Mouse (Mus musculus): ENCODE measurements around the gene Bloc1s1. TPM values are rescaled to one million over a fixed set of nuclear protein-coding genes. Genes with fewer than 3 reads are reported as not detected.

Gene Bloc1s1
- total RNA-seq (2021), result 10 to 100 TPM; 96.9 to 98.1 TPM
- long read RNA-seq, experiment 1, transcript Bloc1s1-201 (4 exons, 550 nt), result major isoform, 22 of 26 reads
- long read RNA-seq, experiment 1, partial matches to known transcripts, result 2 of 26 reads
- long read RNA-seq, experiment 1, other reads (novel, unspliced or antisense), result 1 of 26 reads
- long read RNA-seq, experiment 2, transcript Bloc1s1-201 (4 exons, 550 nt), result major isoform, 67 of 69 reads
- long read RNA-seq, experiment 2, partial matches to known transcripts, result 1 of 69 reads
- long read RNA-seq, experiment 2, other reads (novel, unspliced or antisense), result 1 of 69 reads

- DNase-seq (ENCODE audit: low spot score in 2 of 2), result no peak
Observed at GRCm38 (mm10) chr10:128923935-128924334, at the start of gene Bloc1s1. Gene Bloc1s1, minus strand, starts transcription at chr10:128924035.

GRCm38 (mm10) chr10:128972841-128973240 is 49.0 kb upstream of the Bloc1s1 start:
- DNase-seq (ENCODE audit: low spot score in 2 of 2), result no peak

GRCm38 (mm10) chr10:128970740-128971250 is 47.0 kb upstream of the Bloc1s1 start:
- no peak for DNase-seq (ENCODE audit: low spot score in 2 of 2)

GRCm38 (mm10) chr10:128968341-128968749 is 44.5 kb upstream of the Bloc1s1 start:
- no peak for DNase-seq (ENCODE audit: low spot score in 2 of 2)

DNA sequence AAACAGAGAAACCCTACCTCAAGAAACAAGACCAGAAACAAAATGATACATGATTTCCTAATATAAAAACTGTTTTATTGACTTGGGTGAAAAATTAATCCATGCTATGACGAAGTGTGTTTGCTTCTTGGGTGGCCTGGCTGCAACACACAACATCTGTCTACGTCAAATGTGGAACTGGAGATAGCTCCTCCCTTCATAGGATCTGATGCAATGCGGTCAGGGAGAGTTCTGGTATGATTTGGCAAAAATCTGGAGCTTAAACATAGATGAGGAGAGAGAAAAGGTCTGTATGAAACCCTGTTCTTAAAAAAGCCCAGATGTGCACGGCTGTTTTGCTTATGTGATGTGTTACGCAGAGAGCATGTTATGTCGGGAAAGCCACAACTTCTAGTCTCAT is 42.0 kb upstream of the Bloc1s1 start:
- DNase-seq (ENCODE audit: low spot score in 2 of 2), result no peak

GRCm38 (mm10) chr10:128964961-128965360 is 41.1 kb upstream of the Bloc1s1 start:
- no peak for DNase-seq (ENCODE audit: low spot score in 2 of 2)

DNA sequence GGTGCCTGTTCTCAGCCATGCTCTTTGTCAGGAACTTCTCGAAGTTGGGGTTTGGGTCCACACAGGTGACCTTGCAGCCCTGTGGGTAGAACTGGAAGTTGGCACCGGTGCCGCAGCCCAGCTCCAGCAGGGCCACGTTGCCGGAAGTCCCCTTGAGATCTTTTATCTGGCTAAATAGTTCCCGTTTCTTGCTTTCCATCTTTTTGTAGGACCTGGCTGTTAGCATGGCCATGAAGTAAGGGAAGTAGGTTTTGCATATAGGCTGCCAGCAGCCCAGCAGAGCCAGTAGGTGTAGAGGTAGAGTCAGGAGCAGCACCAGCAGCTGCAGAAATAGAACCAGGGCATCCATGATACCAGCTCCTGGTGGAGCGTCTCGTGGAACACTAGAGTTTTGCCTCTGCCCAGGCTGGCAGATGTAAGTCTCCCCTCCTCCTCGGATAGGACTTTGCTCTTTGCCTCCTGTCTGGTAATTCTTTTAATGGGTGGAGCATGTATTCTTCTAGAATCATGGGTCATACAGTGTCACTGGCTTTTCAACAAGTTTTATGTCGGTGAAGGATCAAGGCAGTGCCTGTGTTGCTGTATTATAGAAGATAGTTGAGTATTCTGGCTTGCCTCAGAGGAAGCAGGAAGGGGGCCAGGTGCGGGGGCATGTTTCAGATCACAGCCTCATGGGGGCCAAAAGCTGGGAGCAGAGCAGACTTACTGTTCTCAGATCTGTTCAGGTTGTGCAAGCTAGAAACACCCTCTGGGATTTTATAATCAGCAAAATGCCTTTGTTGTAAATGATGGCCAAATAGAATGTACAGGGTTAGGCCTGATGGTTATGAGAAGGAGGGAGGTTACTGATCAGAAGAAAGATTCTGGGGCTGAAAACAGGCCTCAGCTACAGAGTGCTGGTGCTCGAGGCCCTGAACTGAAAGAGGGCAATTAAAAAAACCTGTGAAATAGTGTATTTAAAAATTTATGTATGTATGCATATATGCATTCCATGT is 37.1 kb upstream of the Bloc1s1 start, which contains the start of gene Mettl7b:
TSS of gene Mettl7b (minus strand) at position 399 of the 995 bp plus-strand sequence.
- no peak for DNase-seq (ENCODE audit: low spot score in 2 of 2)

- DNase-seq (ENCODE audit: low spot score in 2 of 2), result no peak
Observed at GRCm38 (mm10) chr10:128960142-128960541, 36.3 kb upstream of the Bloc1s1 start.

DNA sequence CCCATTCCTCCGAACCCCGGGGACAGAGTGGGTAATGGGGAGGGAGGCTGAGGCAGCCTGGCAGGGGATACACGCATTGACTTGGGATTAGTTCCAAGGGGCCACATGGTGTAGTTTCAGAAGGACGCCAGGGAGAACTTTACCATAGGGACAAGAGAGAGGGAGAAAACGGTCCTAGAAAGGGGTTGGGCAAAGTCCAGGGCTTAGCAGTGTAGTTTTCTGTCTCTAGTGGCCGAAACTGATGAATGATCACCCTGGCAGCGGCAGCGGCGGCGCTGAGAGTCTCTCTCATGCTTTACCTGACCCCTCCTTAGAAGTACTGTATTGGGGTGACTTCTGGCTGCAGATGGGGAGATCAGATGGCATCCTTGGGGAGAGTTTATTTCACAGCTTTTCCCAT is 34.5 kb upstream of the Bloc1s1 start:
- DNase-seq (ENCODE audit: low spot score in 2 of 2), result no peak

DNA sequence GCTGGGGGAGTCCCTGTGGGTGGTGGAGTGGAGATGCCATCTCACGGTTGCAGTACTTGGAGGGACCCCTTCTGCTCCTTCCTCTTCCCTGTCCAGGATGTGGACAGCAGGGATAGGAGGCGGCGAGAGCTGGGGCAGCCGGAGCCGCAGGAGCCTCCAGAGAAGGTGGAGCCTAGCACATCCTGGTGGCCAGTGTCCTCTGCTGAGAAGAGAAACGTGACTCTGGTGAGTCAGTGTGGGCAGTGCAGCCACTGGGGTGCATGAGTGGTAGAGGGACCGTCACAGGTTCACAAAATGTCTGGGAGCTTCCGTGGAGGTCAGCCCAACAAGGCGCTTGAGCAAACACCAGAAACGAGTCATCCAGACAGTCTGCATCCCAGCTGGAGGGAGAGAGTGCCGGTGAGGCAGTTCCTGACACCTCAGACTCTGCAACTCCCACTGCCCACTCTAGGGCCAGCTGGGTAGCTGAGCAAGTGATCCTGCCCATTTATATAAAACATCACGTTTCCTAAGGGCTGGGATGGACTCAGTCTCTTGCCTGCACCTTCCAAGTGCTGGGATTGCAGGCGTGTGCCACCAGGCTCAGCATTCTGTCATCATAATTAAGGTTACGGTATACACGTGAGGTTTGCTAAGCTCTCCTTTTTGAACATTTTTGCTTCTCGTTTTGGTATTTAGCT is 26.5 kb upstream of the Bloc1s1 start:
- no peak for DNase-seq (ENCODE audit: low spot score in 2 of 2)

- DNase-seq (ENCODE audit: low spot score in 2 of 2), result no peak
Observed at GRCm38 (mm10) chr10:128947496-128947895, 23.7 kb upstream of the Bloc1s1 start.

DNA sequence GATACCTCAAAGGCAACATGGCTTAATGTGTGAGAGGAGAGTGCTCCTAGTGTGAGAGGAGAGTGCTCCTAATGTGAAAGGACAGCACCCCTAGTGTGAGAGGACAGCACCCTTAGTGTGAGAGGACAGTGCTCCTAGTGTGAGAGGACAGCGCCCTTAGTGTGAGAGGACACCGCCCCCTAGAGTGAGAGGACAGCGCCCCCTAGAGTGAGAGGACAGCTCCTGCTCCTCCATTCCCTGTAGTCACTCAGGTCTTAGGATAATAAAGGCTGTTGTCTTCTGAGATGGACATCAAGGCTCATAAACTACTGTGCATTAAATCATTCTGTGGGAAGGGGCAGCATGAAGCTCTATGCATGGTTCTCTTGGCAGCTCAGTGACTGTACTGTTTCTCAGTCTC is 21.8 kb upstream of the Bloc1s1 start:
- DNase-seq (ENCODE audit: low spot score in 2 of 2), result peak in 1 of 2 experiments; percentile 13

DNA sequence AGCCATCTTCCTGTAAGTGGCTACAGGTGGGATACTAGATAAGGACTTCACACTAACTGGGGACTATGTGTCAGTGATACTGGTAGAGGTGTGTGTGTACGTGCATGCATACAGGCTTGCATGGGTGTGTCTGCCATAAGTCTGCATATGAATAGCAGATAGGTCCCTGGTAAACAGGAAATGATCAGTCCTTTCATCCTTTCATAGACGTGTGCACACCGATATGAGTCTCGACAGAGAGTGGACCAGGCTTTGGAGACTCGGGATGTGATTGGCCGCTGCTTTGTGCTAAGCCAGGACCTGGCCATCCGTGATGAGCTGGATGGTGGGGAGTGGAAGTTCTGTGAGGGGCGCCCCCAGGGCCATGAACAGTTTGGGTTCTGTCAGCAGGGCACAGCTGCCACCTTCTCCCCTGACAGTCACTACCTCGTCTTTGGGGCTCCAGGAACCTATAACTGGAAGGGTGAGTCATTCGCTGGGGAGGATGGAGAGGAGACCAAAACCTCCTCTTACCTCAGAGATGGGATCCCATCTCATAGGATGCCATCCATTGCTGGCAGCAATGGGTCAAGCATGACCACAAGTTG is 16.7 kb upstream of the Bloc1s1 start:
- no peak for DNase-seq (ENCODE audit: low spot score in 2 of 2)

- DNase-seq (ENCODE audit: low spot score in 2 of 2), result no peak
Observed at GRCm38 (mm10) chr10:128938974-128939373, 15.1 kb upstream of the Bloc1s1 start.

DNA sequence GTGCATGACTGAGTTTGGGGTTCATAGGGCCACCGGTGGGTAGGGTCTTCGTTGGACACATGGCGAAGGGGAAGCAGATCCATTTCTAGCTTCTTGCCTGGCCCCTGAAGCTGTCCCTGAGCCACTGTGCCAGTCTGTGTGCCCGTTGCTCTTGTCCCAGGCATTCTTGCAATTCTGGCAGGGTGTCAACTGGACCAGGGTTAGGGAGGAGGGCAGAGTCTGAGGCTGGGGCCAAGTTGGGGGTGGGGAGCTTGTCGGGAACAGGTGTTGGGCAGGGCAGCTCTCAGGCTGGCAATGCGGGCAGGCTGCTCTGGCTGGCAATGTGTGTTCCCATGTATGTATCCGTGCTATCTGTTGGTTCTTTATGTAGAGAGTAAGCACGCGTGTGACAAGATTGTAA is 14.6 kb upstream of the Bloc1s1 start:
- DNase-seq (ENCODE audit: low spot score in 2 of 2), result no peak

DNA sequence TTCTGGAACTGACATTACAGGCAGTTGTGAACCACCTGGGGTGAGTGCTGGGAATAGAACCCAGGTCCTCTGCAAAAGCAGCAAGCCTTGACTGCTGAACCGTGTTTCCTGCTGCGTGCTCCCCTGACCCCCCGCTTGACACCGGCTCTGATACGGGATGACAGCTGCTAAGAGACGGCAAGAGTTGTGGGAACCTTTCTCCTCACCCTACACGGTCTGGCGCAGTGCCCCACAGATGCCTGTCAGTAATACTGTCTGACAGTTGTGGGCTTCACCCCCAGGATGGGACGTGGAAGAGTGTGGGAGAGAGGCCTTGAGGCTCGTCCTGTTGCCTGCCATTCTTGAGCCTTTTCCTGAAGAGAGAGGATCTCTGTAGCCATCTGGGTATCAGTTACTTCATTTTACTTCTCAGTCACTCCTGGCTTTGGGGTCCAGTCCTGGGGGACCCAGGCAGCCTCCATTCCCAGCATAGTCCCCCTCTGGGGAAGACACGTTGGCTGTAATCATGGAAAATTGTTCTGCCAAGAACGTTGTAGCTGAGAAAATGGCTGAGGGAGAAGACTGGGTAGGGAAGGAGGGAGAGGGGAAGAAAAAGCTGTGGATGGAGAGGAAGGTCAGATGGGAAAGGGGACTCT is 14.0 kb upstream of the Bloc1s1 start:
- DNase-seq (ENCODE audit: low spot score in 2 of 2), result no peak

- no peak for DNase-seq (ENCODE audit: low spot score in 2 of 2)
Observed at GRCm38 (mm10) chr10:128935826-128936440, 12.1 kb upstream of the Bloc1s1 start.

DNA sequence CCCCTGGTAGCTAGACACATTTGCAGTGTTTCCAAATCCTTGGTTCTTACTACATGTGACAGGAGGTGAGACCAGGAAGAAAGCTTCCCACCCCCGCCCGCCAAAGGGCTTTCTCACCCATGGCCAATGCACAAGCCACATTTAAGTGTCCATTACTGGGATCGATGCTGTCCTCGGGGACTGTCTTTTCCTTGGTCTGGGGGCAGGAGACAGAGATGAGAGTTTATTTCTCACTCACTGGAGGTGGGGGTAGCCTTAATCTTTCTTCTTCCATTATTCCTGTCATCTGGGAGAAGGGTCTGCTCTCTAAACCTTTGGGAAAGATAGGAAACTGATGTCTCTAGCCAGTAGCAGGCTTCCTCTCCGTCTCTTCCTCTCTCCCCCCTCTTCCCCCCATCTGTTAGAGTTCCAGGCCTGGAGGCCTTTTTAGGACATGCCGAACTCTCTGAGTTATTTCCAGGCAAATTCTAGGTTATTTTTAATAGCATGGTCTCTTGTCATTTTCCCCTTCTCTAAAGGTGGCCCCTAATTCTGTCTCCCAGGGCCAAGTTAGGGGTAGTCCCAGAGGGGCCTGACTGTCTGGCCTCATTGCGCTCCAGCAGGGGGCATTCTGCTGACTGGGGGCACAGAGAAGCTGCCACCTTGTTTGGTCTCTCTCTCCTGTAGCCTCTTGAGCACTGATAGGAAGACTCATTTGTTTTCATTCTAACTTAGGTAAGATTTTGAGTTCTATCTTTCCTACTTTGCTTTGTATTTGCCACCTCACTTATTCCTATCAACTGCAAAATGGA is 11.4 kb upstream of the Bloc1s1 start:
- DNase-seq (ENCODE audit: low spot score in 2 of 2), result no peak

Data from layer of hippocampus, postnatal 14 days (tissue).